Mouse (Mus musculus) lung, postnatal 36 days (tissue): ENCODE results near the gene Dhps.
"Not testable (repeated sequence)": the region's sequence is repeated elsewhere in the genome, so short reads cannot be mapped to it uniquely, and the experiment has no call there.

ENCODE experiments used
- DNase-seq: peaks from one replicate; pipeline ENCODE4 v3.0.0; 2022; ENCODE audit warnings: mixed read lengths

Dhps gene

DNA sequence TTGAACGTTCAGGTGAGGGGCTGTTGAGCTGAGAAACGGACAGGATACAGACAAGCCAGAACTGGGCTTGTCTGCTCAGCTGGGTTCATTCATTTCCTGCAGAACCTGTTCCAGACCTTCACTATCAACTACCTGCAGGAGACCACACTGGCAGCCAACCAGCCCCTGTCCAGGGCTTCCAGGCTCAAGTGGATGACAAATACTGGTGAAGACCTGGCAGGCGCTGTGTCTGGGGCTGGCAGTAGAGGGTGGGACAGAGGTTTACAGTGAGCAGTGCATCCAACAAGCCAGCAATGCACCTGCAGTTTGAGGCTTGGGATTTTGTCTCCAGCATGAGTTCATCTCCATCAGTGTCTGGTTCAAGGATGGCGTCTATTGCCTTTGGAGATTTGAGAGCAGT is 25.3 kb downstream of the Dhps start:
- DNase-seq, result no peak

DNA sequence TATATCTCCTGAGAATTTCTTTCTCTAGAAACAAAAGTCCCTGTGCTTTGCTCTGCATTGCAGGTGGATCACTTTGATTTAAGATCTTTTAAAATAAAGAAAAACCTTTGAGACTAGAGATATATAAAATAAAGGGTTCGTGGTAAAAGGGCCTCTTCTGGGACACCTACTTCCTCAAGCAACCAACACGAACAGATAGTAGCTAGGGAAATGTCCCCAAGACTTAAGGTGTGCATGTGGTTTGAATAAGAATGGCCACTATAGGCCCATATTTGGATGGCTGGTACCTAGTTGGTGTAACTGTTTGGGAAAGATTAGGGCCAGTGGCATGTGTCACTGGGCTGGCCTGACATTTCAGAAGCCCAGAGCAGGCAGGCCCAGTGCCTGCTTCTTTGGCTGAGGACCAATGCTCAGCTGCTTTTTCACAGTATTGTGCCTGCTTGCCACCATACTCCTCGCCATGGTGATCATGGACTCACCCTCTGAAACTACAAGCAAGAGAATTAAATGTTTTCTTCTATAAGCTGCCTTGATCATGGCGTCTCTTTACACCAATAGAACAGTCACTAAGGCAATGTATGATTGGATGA is 28.6 kb downstream of the Dhps start:
- DNase-seq, result no peak

DNA sequence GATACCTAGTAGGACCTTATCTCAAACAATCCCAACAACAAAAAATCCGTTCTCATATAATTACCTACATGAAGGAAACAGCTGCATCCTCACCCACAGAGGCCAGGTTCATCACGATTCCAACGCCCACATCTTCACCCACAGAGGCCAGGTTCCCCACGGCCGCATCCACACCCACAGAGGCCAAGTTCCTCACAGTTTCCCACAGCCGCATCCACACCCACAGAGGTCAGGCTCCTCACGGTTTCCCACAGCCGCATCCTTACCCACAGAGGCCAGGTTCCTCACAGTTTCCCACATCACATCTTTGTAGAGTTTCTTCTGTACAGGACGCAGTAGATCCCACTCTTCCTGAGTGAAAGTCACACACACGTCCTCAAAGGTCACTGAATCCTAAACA is 41.7 kb downstream of the Dhps start:
- no peak for DNase-seq

DNA sequence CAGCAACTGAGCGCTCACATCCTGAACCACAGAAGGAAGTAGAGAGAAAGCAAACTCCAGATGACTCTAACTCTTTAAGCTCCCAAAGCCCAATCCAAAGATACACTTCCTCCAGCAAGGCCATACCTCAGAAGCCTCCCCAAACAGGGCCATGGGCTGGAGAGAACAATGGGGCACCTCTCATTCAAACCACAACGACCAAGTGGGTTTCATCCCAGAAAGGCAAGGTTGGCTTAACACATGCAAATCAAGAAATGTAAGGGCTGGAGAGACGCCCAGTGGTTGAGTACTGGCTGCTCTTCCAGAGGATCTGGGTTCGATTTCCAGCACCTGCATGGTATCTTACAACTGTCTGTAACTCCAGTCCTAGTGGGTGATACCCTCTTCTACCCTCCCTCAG is 43.9 kb downstream of the Dhps start:
- DNase-seq, result no peak

DNA sequence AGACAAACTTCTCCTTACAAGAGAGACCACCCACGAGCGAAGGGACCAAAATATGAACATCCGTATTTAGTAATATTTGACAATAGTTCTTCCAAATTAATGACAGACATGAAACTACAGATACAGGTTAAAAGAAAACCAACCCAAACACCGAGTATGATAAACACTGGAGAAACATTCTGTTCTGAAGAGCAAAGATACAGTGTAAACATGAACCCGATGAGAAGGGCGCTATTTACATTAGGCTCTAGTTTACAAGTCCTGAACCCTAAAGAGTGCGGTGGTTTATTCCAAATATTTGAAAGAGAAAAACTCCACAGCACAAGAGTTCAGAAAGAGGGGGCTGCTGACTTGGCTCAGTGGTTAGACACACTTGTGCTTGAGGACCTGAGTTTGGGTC is 45.4 kb downstream of the Dhps start:
- no peak for DNase-seq

DNA sequence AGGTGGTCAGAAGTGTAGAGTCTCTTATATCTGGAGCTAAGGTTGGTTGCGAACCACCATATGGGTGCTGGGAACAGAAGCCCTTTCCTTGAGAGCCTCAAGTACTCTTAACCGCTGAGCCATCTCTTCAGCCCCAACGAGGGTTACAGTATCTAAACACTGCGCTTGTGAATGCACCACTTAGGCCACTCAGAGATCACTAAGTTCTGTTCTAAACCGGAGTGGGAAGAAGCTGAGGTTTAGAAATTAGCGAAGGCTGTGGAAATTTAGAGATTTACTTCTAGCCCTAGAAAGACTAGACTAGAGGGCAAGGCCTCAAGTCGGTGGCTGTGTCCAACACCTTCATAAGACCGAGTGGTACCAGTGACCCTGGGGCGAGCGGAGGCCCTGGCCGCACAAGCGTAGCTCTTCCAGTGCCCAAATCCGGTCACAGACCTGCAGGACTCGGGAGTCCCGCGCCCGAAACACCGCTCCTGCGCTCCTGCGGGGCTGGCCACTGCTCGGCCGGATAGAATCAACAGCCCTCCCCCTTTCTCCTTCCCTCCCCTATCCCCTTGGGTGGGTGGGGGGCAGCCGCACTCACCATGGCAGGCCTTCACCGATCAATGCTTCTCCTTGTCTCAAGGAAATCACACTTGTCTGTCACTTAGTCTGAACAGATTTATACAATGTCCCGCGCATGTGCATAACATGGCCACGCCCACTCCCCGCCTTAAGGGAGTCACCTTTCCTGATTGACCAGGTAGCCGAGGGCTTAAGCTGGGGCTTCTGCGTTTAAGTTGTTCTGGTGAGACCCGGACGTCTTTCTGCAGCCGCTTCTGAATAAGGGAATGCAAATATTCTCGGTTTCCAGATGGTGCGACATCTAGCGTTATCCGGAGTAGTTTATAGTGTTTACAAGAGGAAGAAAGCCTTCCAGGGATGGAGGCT is 47.8 kb downstream of the Dhps start:
- peak; percentile 95 for DNase-seq

DNA sequence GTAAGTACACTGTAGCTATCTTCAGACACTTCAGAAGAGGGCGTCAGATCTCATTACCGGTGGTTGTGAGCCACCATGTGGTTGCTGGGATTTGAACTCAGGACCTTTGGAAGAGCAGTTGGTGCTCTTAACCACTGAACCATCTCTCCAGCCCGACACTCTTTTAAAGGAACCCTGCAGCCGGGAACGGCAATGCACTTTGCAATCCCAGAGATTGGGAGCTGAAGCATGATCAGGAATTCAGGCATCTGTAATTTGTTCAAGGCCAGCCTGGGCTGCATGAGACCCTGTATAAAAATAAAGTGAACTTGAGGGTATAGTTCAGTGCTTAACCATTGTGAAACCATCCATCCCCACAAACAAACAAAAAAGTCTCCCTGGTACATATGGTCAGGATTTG is 48.7 kb downstream of the Dhps start:
- DNase-seq, result not testable (repeated sequence)

DNA sequence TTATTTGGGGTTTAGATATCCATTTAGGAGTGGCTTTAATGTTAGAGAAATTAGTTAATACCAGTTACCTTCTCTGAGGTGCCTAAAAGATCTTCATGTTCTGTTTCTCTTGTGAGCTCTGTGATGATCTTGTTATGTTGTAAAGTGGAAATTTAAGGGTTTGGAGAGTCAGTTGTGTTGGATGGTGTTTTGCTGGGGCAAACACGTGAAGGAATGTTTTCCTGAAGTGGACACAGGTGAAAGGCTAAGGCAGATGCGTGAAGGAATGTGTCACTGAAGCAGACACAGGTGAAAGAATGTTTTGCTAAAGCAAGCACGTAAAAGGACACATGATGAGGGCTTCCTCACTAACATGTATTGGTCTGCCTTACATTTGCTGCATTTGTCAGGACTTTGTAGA is 51.4 kb downstream of the Dhps start, which contains the start of gene Zfp791:
Zfp791 (minus strand) TSS at position 101 of the 400 bp plus-strand sequence.
- DNase-seq, result no peak

DNA sequence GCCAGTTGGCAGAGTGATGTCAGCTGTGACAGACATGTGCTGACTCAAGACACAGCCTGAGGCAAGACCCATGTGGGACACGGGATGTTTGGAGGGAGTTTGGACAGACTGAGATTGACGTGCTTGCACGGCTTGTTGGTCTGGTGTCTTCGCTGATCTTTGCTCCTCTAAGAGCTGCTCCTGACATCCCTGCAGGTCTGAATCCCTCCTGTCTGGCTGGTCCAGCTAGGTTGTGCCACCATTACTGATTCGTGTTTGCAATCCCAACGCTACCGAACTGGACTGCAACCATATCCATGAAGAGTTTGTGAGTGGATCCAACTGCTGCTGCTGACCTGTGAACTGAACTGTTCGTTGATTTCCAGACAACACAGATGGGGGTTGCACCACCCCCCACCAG is 52.1 kb downstream of the Dhps start:
- DNase-seq, result no peak
